Mouse (Mus musculus) cerebellum, adult 2 months (tissue): ENCODE data around the gene Gm21985. TPM values are rescaled to one million over a fixed set of nuclear protein-coding genes. Genes with fewer than 3 reads are reported as not detected.
"Not testable (repeated sequence)": the region's sequence is repeated elsewhere in the genome, so short reads cannot be mapped to it uniquely, and the experiment has no call there.

Experiments used
- DNase-seq, 2 experiments: peaks; one replicate each; pipeline ENCODE4 v3.0.0; 2021
- H3K27ac ChIP-seq: fragments of 200-500 bp; 2 replicates; pipeline ENCODE4 v1.5.1; 2012; ENCODE audit warnings: low read length, control low read depth, inconsistent platforms; ENCODE audit not compliant: insufficient read depth
- H3K27me3 ChIP-seq: fragments of 200-500 bp; 2 replicates; pipeline ENCODE4 v1.6.1; 2012; ENCODE audit warnings: inconsistent platforms, mild to moderate bottlenecking, low read length, moderate library complexity; ENCODE audit not compliant: control insufficient read depth, insufficient read depth
- H3K4me1 ChIP-seq: fragments of 200-500 bp; 2 replicates; pipeline ENCODE4 v1.6.1; 2011; ENCODE audit warnings: low read length; ENCODE audit not compliant: control insufficient read depth, insufficient read depth
- H3K4me3 ChIP-seq: fragments of 200-500 bp; replicated peaks from 2 replicates; pipeline ENCODE3; 2011; ENCODE audit warnings: mild to moderate bottlenecking, low read depth, low read length, control low read depth; ENCODE audit not compliant: insufficient read depth
- CTCF ChIP-seq: fragments of 200-500 bp; IDR thresholded peaks from 2 replicates; pipeline ENCODE4 v1.5.1; 2011; ENCODE audit warnings: low read depth, mild to moderate bottlenecking, control low read depth, low read length, moderate library complexity, borderline replicate concordance; ENCODE audit not compliant: insufficient read depth
- POLR2A ChIP-seq: fragments of 200-500 bp; IDR thresholded peaks from 2 replicates; pipeline ENCODE4 v1.6.1; 2011; ENCODE audit warnings: low read length, control low read depth, borderline replicate concordance; ENCODE audit not compliant: insufficient read depth
- WGBS: fragments of 180-500 bp; shearing (Covaris S2); methylation state at CpG from one replicate; pipeline ENCODE4 v1.1.7; 2018; 5-methylcytosine and 5-hydroxymethylcytosine counted together
- polyA plus RNA-seq: library from polyadenylated mRNA; depleted of rRNA; stranded (reverse); fragments of >200 nt; gene quantifications from 2 replicates; pipeline ENCODE4 v1.2.3, GENCODE M21; 2012

The Gm21985 gene
- polyA plus RNA-seq, 1 experiment: not detected

- H3K4me1 ChIP-seq: peaks cover 4% of the 10 kb centered on the region; the same call in 1 of the 2 replicates
- no peak for TF ChIP-seq CTCF
- no peak for TF ChIP-seq POLR2A
- WGBS: 9% methylated on average over 21 of the region's 21 CpGs
- DNase-seq: no peak
- no peaks in the 10 kb centered on the region for H3K27me3 ChIP-seq
- H3K4me3 ChIP-seq: peak overlapping the region; percentile 25
- no peak overlapping the region for H3K27ac ChIP-seq
Observed at GRCm38 (mm10) chr2:112284363-112285030, 18.4 kb downstream of the Gm21985 start.

GRCm38 (mm10) chr2:112285031-112285390, 18.9 kb downstream of the Gm21985 start:
- no peak overlapping the region for H3K4me3 ChIP-seq
- H3K27ac ChIP-seq: no peak overlapping the region
- H3K27me3 ChIP-seq: no peaks in the 10 kb centered on the region
- H3K4me1 ChIP-seq: peaks cover 4% of the 10 kb centered on the region; the same call in 1 of the 2 replicates
- DNase-seq: no peak
- TF ChIP-seq POLR2A (no peak), CTCF (no peak)
- 66% methylated on average over 6 of the region's 6 CpGs for WGBS

GRCm38 (mm10) chr2:112286062-112286461, 19.9 kb downstream of the Gm21985 start:
- WGBS: 97% methylated on average over 1 of the region's 1 CpGs
- not testable (repeated sequence) for DNase-seq, H3K27ac ChIP-seq, H3K4me1 ChIP-seq, H3K27me3 ChIP-seq, H3K4me3 ChIP-seq

GRCm38 (mm10) chr2:112287059-112287458, 20.9 kb downstream of the Gm21985 start:
- 52% methylated on average over 4 of the region's 4 CpGs for WGBS
- TF ChIP-seq CTCF (no peak), POLR2A (no peak)
- no peak for DNase-seq
- peaks cover 4% of the 10 kb centered on the region; the same call in 1 of the 2 replicates for H3K4me1 ChIP-seq
- no peak overlapping the region for H3K27ac ChIP-seq
- H3K27me3 ChIP-seq: no peaks in the 10 kb centered on the region
- H3K4me3 ChIP-seq: no peak overlapping the region

GRCm38 (mm10) chr2:112289507-112289906, 23.4 kb downstream of the Gm21985 start:
- no peak for TF ChIP-seq CTCF
- no peak for TF ChIP-seq POLR2A
- 97% methylated on average over 3 of the region's 3 CpGs for WGBS
- H3K27ac ChIP-seq: no peak overlapping the region
- no peak for DNase-seq
- H3K4me1 ChIP-seq: peaks cover 9% of the 10 kb centered on the region; the same call in 1 of the 2 replicates
- H3K4me3 ChIP-seq: no peak overlapping the region
- no peaks in the 10 kb centered on the region for H3K27me3 ChIP-seq

- no peaks in the 10 kb centered on the region for H3K27me3 ChIP-seq
- peaks cover 9% of the 10 kb centered on the region; the same call in 1 of the 2 replicates for H3K4me1 ChIP-seq
- 42% methylated on average over 2 of the region's 2 CpGs for WGBS
- peak in 1 of 2 experiments; percentile 57 for DNase-seq
- TF ChIP-seq POLR2A (no peak), CTCF (no peak)
- H3K4me3 ChIP-seq: no peak overlapping the region
- no peak overlapping the region for H3K27ac ChIP-seq
Observed at GRCm38 (mm10) chr2:112292823-112293222, 26.7 kb downstream of the Gm21985 start.

GRCm38 (mm10) chr2:112296211-112296610, 30.1 kb downstream of the Gm21985 start:
- no peak for TF ChIP-seq POLR2A
- no peak for TF ChIP-seq CTCF
- no peak for DNase-seq
- Histone ChIP-seq H3K27ac (no peak overlapping the region), H3K4me3 (no peak overlapping the region), H3K4me1 (peaks cover 9% of the 10 kb centered on the region; the same call in 1 of the 2 replicates), H3K27me3 (no peaks in the 10 kb centered on the region)
- 81% methylated on average over 3 of the region's 3 CpGs for WGBS

- TF ChIP-seq POLR2A (no peak), CTCF (no peak)
- Histone ChIP-seq H3K27me3 (no peaks in the 10 kb centered on the region), H3K4me3 (no peak overlapping the region), H3K27ac (no peak overlapping the region), H3K4me1 (peaks cover 6% of the 10 kb centered on the region; the same call in 1 of the 2 replicates)
- 97% methylated on average over 4 of the region's 4 CpGs for WGBS
- DNase-seq: no peak
Observed at GRCm38 (mm10) chr2:112298221-112298620, 32.1 kb downstream of the Gm21985 start.
